Mouse (Mus musculus) natural killer cell, adult 2 months (primary cell): Measurements from ENCODE around the gene Efcab2.

Source experiments
- DNase-seq, 2 experiments: peaks; one replicate each; pipeline ENCODE4 v3.0.0; 2022; ENCODE audit warnings: low spot score in 2 of 2

Efcab2 gene

DNA sequence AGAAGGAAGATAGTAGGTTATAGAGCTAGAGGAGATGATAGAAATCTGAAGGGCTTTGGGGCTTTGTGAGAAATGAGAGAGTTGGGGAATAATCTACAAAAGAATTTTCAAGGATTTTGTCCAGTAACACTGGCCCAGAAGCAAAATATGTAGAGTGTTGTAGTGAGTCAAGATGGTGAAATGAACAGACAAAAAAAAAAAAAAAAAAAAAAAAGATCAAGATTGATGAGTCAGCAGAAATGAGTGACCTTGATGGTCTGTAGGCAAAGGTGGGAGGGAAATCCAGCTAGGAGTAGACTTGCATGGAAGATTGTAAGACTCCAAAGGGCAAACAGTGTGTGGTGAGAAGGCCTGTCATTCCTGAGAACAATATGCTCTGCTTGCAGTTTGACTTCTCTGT, 78.0 kb downstream of the Efcab2 start:
- DNase-seq, result no peak

DNA sequence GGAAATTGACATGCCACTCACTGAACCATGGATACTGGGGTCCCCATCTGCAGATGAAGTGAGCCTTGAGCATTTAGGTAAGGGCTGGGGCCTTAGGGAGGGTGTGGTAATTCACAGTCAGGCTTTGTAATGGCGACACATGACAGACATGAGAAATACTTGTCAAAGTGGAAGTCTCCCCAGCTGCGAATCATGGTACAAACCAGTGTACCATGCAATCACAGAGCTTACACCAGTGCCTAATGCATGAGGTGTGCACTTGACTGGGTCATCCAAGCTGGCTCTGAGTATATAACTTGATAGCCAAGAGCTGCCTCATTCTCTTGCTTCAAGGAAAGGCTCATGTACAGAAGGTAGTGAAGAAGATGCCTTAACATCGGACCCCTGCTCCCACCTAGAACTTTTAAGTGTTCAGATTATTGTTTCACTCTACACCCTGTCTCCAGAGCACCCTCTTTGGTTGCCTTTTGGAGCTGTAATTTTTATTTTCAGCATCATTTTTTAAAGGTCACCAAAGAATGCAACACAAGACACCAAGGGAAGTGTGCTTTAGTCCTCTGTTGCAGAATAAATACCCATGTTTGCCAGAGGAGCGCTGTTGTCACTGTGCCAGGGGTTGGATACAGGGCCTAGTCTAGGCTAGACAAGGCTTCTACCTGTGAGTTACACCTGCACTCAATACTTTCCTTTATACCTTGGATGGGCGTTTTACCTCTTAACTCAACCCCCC, 79.4 kb downstream of the Efcab2 start:
- no peak for DNase-seq

GRCm38 (mm10) chr1:178485868-178486220, 80.0 kb downstream of the Efcab2 start:
- DNase-seq, result no peak

DNA sequence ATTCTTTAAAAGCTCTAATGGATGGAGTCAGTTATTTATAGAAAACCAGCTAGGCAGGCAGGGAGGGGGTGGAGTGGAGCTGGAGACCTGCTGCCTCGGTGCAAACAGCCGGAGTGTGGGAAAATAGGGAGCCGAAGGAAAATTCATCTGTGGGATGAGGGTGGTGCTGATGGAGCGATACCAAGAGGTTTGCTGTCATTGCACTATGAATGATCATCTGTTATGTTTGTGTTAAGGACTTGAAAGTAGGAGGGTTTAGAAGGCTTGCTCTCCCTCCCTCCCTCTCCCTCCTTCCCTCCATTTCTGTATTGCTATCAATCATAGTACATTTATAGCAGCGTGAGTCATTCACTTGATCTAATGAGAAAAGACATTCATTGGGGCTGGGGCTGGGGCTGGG, 80.9 kb downstream of the Efcab2 start:
- no peak for DNase-seq

DNA sequence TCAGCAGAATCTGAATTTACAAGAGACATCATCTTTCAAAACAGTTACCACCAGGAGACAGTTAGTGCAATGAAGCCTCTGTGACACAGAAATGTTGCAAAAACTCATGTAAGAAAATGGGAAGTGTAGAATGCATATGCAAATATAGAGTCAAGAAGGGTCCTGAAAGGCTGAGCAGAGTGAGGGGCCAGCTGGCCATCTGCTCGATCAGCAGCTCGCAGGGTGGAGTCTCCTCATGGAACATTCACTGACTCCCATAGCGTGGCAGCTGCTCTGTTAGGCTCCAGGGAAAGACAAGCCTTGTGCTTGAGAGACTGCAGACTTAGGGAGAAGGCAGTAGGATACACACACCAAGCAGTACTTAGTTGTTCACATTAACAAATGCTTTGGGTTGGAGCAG, 83.2 kb downstream of the Efcab2 start:
- no peak for DNase-seq

- DNase-seq, result no peak
Observed at GRCm38 (mm10) chr1:178491733-178492132, 85.8 kb downstream of the Efcab2 start.

GRCm38 (mm10) chr1:178492493-178492892, 86.6 kb downstream of the Efcab2 start:
- DNase-seq, result no peak

DNA sequence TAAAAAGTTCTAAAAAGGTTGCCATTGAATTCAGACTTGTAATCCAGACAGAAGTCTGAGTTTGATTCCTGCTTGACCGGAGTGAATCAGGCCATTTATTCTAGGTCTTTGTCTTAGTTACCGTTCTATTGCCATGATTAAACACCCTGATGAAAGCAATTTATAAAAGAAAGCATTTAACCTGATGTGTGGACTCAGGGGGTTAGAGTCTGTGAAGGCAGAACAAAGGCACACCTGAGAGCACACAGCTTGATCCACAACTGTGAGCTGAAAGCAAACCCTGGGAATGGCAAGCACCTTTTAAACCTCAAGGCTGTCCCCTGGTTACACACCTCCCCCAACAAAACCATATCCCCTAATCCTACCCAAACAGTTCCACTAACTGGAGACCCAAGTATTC, 90.3 kb downstream of the Efcab2 start:
- no peak for DNase-seq

- DNase-seq, result peak in 1 of 2 experiments; percentile 24
Observed at GRCm38 (mm10) chr1:178496841-178497240, 91.0 kb downstream of the Efcab2 start.

GRCm38 (mm10) chr1:178506938-178507337, 101.1 kb downstream of the Efcab2 start:
- DNase-seq, result no peak

DNA sequence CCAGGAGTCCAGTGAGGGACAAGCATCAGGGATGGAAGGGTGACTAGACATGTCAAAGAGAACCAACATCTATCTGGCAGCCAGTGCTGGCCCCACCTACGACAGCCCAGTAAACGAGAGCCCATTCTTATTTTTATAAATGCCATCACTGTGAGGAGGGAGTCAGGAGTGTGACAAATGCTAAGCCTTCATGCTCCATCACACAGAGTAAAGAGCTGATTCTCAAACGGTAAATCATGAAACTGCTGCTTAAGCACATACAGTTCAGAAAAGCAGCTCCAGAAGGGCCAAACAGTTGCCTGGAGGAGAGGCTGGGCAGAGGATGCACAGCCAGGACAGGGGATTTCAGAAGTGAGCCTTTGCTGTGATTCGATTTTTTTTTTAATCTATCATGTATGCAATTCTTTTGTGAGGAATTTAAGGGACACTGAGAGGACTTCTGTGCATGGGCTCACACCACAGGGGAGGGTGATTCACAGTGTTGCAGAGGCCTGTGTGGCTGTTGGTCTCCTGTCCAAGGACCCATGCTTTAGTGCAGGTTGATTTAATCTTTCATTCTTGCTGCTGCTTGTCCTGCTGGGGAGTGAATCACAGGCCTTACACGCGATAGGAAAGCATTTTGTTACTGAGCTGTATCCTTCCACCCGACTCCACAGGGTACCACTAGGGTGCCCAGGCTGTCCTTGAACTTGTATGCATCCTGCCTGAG, 106.6 kb downstream of the Efcab2 start:
- no peak for DNase-seq

GRCm38 (mm10) chr1:178513954-178514353, 108.1 kb downstream of the Efcab2 start:
- DNase-seq, result no peak

- no peak for DNase-seq
Observed at GRCm38 (mm10) chr1:178515839-178516238, 110.0 kb downstream of the Efcab2 start.

GRCm38 (mm10) chr1:178522389-178522788, 116.5 kb downstream of the Efcab2 start:
- DNase-seq, result no peak

DNA sequence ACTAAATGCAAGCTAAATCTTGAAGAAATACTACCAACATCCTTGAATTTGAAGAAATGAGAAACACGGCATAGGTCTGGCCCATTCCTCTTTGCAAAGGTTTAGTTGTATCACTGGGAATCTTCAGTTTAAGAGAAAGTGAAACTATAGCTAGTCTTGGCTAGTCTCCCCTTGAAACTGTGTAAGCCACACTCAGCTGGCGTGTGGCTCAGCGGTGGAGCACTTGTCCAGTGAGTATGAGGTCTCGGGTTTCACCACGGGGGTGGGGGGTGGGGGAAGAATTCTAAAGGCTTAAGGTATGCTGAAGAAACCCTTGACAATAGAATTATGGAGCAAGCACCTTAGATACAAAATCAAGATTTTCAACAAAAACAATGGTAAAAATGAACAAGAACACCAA, 117.3 kb downstream of the Efcab2 start:
- no peak for DNase-seq

GRCm38 (mm10) chr1:178527185-178527546, 121.3 kb downstream of the Efcab2 start:
- DNase-seq, result peak; percentile 42 to 52

DNA sequence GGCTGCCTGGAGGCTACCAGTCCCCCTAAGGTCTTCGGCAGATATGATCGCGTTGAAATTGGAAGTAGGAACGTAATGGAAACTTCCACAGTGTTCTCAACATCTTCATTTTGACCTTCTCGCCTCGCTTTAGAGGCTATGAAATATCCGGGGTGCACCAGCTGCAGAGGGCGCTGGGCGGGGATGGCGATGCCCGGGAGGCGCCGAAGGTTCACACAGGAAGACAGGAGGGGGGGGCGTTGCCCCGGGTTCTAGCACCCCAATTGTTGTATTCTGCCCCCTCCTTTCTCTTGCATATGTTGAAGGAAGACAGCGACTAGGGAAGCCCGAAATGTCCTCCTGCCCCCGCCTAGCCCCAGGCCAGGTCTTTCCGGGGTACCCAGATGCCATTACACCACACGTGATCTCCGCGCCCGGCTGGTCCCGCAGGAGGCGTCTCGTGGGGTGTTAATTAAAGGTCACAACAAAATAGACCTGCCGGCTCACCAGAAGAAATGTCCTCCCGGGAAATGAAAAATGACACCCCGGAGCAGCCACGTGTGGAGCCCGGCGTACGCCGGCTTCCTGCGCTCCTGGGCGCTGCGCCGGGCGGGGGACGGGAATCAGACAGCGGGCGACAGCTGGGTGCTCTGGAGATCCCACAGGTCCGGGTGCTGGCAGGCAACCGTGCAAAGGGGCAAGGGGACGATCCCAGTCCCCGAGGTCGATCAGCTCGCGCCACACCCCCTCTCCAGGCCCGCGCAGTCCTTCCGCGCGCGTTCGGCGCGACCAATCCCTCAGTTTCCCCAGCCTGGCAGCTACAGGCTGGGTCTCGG, 121.9 kb downstream of the Efcab2 start:
- peak in 1 of 2 experiments; percentile 1 for DNase-seq

DNA sequence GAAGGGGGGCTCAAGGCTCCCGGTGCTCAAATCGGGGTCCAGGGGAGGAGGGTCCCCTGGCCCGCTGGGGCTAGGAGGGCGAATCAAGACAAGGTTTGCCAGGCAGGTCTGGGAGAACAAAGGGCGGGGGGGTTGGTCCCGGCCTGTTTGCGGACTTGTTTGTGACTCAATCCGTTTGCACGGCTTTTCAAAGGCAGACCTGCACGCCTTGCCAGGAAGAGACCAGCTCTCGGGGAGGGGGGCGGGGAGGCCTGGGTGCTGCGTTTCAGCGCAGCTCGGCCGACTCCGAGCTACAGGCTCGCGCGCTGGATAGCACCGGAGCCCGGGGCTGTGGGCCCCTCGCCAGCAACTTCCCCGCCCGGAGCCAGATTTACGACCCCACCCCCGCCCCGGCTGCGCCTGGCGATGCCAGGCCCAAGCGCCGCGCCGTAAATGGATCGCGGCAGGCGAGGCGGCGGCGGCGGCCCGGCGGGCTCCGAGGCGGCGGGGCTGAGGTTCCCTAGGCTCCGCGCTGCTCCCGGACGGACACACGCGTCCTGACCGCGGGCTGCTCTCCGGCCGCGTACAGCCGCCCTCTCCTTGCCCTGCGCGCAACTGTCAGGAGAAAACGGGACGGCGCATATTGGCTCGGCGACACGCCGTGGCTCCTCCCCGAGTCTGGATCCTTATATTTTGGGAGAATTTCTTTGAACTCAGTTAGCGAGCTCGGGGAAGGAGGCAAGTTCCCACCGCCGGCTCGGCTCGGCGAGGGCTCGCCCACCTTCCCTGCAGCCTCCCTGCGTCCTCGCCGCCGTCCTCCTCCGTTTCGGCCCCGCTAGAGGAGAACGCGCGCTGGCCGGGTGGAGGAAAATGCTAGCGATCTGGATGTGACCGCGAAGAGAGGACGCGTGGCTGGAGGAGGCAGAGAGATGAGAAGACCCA, 122.8 kb downstream of the Efcab2 start, which contains the start of gene Kif26b:
Kif26b (plus strand) TSS at position 695 of the 921 bp plus-strand sequence.
- no peak for DNase-seq

GRCm38 (mm10) chr1:178529512-178530300, 123.8 kb downstream of the Efcab2 start:
- no peak for DNase-seq

- DNase-seq, result peak; percentile 11 to 28
Observed at GRCm38 (mm10) chr1:178530301-178531078, 124.6 kb downstream of the Efcab2 start.
